ENCODE assay signal across 16 mouse cellular contexts in genomic region chr17:48212596-48212995, GRCm38 (mm10).
"Had no signal": no experiment of that assay in that cellular context is flagged by ENCODE, and none has a peak within 500 bp of the region (broad histone marks: within the 10 kb centered on the region; RNA-seq: fewer than 3 reads in every experiment).

No protein-coding gene starts in this region.

- DNase-seq: cerebellum, adult 2 months; cerebellum, adult 8-10 months; cerebellum, adult 9-10 months; cerebellum, adult 9-11 months; cerebellum, postnatal 10 days; cerebellum, postnatal 14 days; cerebellum, postnatal 25 days; cerebellum, postnatal 36 days; embryo, embryonic 11 days; forebrain, postnatal 0 days; gastrocnemius, adult 2 months; gastrocnemius, postnatal 10 days; gastrocnemius, postnatal 14 days; gastrocnemius, postnatal 25 days; gastrocnemius, postnatal 36 days; heart, adult 18-20 months had no signal
